Mouse (Mus musculus): ENCODE measurements around the gene Six6.

The Six6 gene

GRCm38 (mm10) chr12:72946805-72947204, 7.1 kb downstream of the Six6 start:
- ChIA-PET CTCF (interaction anchor here in 1 of 4 experiments (1.5 kb wide), 1 partner anchor 26 kb away, joined by 4 read pairs; no protein-coding TSS in a partner anchor), POLR2A (interaction anchor here in 1 of 4 experiments (0.5 to 1.0 kb wide), 3 partner anchors 9 to 1605 kb away, joined by 3 to 11 read pairs (median 3); no protein-coding TSS in a partner anchor)

- ChIA-PET CTCF (no interaction called here), POLR2A (interaction anchor here in 2 of 4 experiments (0.5 to 1.0 kb wide), 4 partner anchors 8 to 1605 kb away, joined by 3 to 11 read pairs (median 3); no protein-coding TSS in a partner anchor)
Measured at GRCm38 (mm10) chr12:72947335-72947734, 7.6 kb downstream of the Six6 start.

GRCm38 (mm10) chr12:72953089-72953488, 13.4 kb downstream of the Six6 start:
- CTCF ChIA-PET, result interaction anchor here in 1 of 4 experiments (1.3 kb wide), 1 partner anchor 38 kb away, joined by 8 read pairs; no protein-coding TSS in a partner anchor
- POLR2A ChIA-PET, result interaction anchor here in 1 of 4 experiments (1.6 kb wide), 1 partner anchor 13 kb away, joined by 4 read pairs; the partner anchor contains the start of gene Six6

- ChIA-PET CTCF (interaction anchor here in 2 of 4 experiments (0.7 kb wide), 2 partner anchors 284 to 1111 kb away, joined by 4 read pairs; no protein-coding TSS in a partner anchor), POLR2A (interaction anchor here in 1 of 4 experiments (0.6 to 1.6 kb wide), 4 partner anchors 8 to 596 kb away, joined by 3 to 4 read pairs (median 3); partner anchors contain the start of gene Six6)
Measured at GRCm38 (mm10) chr12:72953858-72954257, 14.2 kb downstream of the Six6 start.

- ChIA-PET POLR2A (interaction anchor here in 1 of 4 experiments (1.4 kb wide), 1 partner anchor 11 kb away, joined by 3 read pairs; no protein-coding TSS in a partner anchor), CTCF (interaction anchor here in 1 of 4 experiments (0.6 kb wide), 1 partner anchor 33 kb away, joined by 9 read pairs; no protein-coding TSS in a partner anchor)
Measured at GRCm38 (mm10) chr12:72954906-72955305, 15.2 kb downstream of the Six6 start.

GRCm38 (mm10) chr12:72957829-72958424, 18.2 kb downstream of the Six6 start:
- CTCF ChIA-PET, result interaction anchor here in 1 of 4 experiments (0.6 to 1.1 kb wide), 2 partner anchors 193 to 496 kb away, joined by 3 read pairs; no protein-coding TSS in a partner anchor
- POLR2A ChIA-PET, result interaction anchor here in 1 of 4 experiments (1.2 kb wide), 1 partner anchor 12 kb away, joined by 3 read pairs; no protein-coding TSS in a partner anchor

GRCm38 (mm10) chr12:72958446-72958845, 18.8 kb downstream of the Six6 start:
- ChIA-PET POLR2A (interaction anchor here in 2 of 4 experiments (0.7 to 1.2 kb wide), 2 partner anchors 12 to 524 kb away, joined by 3 read pairs; no protein-coding TSS in a partner anchor), CTCF (no interaction called here)

- CTCF ChIA-PET, result interaction anchor here in 3 of 4 experiments (0.6 to 2.7 kb wide), 6 partner anchors 9 to 128 kb away, joined by 3 to 10 read pairs (median 5); no protein-coding TSS in a partner anchor
- POLR2A ChIA-PET, result interaction anchor here in 1 of 4 experiments (0.6 kb wide), 1 partner anchor 8 kb away, joined by 3 read pairs; no protein-coding TSS in a partner anchor
Measured at GRCm38 (mm10) chr12:72962761-72963160, 23.1 kb downstream of the Six6 start.

GRCm38 (mm10) chr12:72967541-72967940, 27.8 kb downstream of the Six6 start:
- POLR2A ChIA-PET, result interaction anchor here in 1 of 4 experiments (0.8 kb wide), 1 partner anchor 109 kb away, joined by 3 read pairs; no protein-coding TSS in a partner anchor
- CTCF ChIA-PET, result interaction anchor here in 3 of 4 experiments (0.9 to 1.4 kb wide), 4 partner anchors 9 to 493 kb away, joined by 3 read pairs; no protein-coding TSS in a partner anchor

- CTCF ChIA-PET, result interaction anchor here in 2 of 4 experiments (0.8 to 2.3 kb wide), 3 partner anchors 123 to 135 kb away, joined by 3 to 5 read pairs (median 5); no protein-coding TSS in a partner anchor
- POLR2A ChIA-PET, result interaction anchor here in 1 of 4 experiments (0.9 to 1.1 kb wide), 3 partner anchors 8 to 124 kb away, joined by 3 read pairs; no protein-coding TSS in a partner anchor
Measured at GRCm38 (mm10) chr12:72970620-72971019, 30.9 kb downstream of the Six6 start.

- POLR2A ChIA-PET, result interaction anchor here in 3 of 4 experiments (1.3 to 1.6 kb wide), 3 partner anchors 125 to 213 kb away, joined by 3 to 4 read pairs (median 3); no protein-coding TSS in a partner anchor
- CTCF ChIA-PET, result interaction anchor here (0.6 to 2.0 kb wide), 29 partner anchors 10 to 660 kb away, joined by 3 to 12 read pairs (median 4); no protein-coding TSS in a partner anchor
Measured at GRCm38 (mm10) chr12:72973161-72973560, 33.5 kb downstream of the Six6 start.

GRCm38 (mm10) chr12:72976172-72976571, 36.5 kb downstream of the Six6 start:
- POLR2A ChIA-PET, result interaction anchor here in 3 of 4 experiments (0.6 to 2.0 kb wide), 8 partner anchors 21 to 931 kb away, joined by 3 to 9 read pairs (median 4); no protein-coding TSS in a partner anchor
- CTCF ChIA-PET, result interaction anchor here (0.5 to 3.4 kb wide), 65 partner anchors 9 to 578 kb away, joined by 3 to 61 read pairs (median 5); no protein-coding TSS in a partner anchor

GRCm38 (mm10) chr12:72976718-72977117, 37.0 kb downstream of the Six6 start:
- CTCF ChIA-PET, result interaction anchor here (0.5 to 3.4 kb wide), 75 partner anchors 8 to 1208 kb away, joined by 3 to 61 read pairs (median 5); no protein-coding TSS in a partner anchor
- POLR2A ChIA-PET, result interaction anchor here in 3 of 4 experiments (0.5 to 2.0 kb wide), 11 partner anchors 21 to 931 kb away, joined by 3 to 9 read pairs (median 4); no protein-coding TSS in a partner anchor

- ChIA-PET POLR2A (no interaction called here), CTCF (interaction anchor here in 3 of 4 experiments (2.3 to 3.4 kb wide), 3 partner anchors 142 to 516 kb away, joined by 9 to 61 read pairs (median 30); no protein-coding TSS in a partner anchor)
Measured at GRCm38 (mm10) chr12:72977851-72978250, 38.2 kb downstream of the Six6 start.

GRCm38 (mm10) chr12:72979236-72979635, 39.5 kb downstream of the Six6 start:
- ChIA-PET POLR2A (interaction anchor here in 1 of 4 experiments (0.6 kb wide), 1 partner anchor 442 kb away, joined by 4 read pairs; no protein-coding TSS in a partner anchor), CTCF (no interaction called here)

- CTCF ChIA-PET, result no interaction called here
Measured at GRCm38 (mm10) chr12:72982616-72983015, 42.9 kb downstream of the Six6 start.

GRCm38 (mm10) chr12:72983071-72983857, 43.6 kb downstream of the Six6 start:
- ChIA-PET POLR2A (no interaction called here), CTCF (no interaction called here)

More at GRCm38 (mm10) chr12:72982616-72983015, 42.9 kb downstream of the Six6 start:
- POLR2A ChIA-PET, result no interaction called here
